In the genomic region with DNA sequence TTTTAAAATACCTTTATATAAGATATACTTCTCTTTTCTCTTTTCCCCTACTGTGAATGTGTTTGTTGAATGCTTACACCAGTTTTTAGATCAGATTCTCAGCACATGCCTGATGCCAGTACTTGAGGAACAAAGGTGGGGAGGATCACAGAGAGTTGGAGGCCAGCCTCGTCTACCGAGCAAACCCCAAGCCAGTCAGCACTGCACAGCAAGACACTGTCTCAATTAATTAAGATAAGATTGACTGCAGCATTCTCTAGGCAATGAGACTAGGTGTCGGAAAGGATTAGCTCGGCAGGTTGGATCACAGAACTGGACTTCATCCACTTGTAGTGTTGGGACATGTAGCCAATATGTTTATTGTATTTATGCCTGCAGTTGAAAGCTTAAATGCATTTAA, we compare ENCODE assay signal across 17 mouse cellular contexts. TPM values are rescaled to one million over a fixed set of nuclear protein-coding genes. Genes with fewer than 3 reads are reported as not detected.
DNase-seq lines count a peak whose midpoint lies in the region; ATAC-seq and TF ChIP-seq lines count a peak whose summit lies in the region.
"Had no signal": no experiment of that assay in that cellular context is flagged by ENCODE, and none has a peak within 500 bp of the region (broad histone marks: within the 10 kb centered on the region; RNA-seq: fewer than 3 reads in every experiment).

No protein-coding gene starts in this region.

- intact Hi-C loops in heart, postnatal 14 days (cut with DNase I) = loop anchor here (1.0 to 5.0 kb wide), 2 partner anchors 159 to 360 kb away; no protein-coding TSS in a partner anchor

- H3K27ac ChIP-seq in thymus, adult 2 months (ENCODE audit: control insufficient read depth, insufficient read depth, low read length) = peak overlapping the region; percentile 74
- H3K27ac ChIP-seq in midbrain, embryonic 13.5 days = no peak overlapping the region
- H3K27ac ChIP-seq: liver, embryonic 15.5 days; stomach, embryonic 15.5 days had no signal

- peak; percentile 76 for DNase-seq in heart, adult 11 months
- DNase-seq in heart, postnatal 14 days = no peak
- DNase-seq in thymus, adult 2 months = no peak
- DNase-seq in thymus, postnatal 0 days (ENCODE audit: low spot score) = no peak
- no peak for DNase-seq in lung, postnatal 14 days
- no peak for DNase-seq in urinary bladder, adult 18-20 months (ENCODE audit: low spot score in 2 of 2)

- no peak overlapping the region for H3K4me3 ChIP-seq in thymus, adult 2 months (ENCODE audit: control insufficient read depth, insufficient read depth, low read length)
- H3K4me3 ChIP-seq in midbrain, embryonic 13.5 days (replicated peaks) = no peak overlapping the region
- H3K4me3 ChIP-seq: liver, embryonic 15.5 days; megakaryocyte, embryonic 14.5 days; stomach, embryonic 15.5 days had no signal

- H3K9ac ChIP-seq in midbrain, embryonic 13.5 days (replicated peaks) = no peak overlapping the region
- H3K9ac ChIP-seq: liver, embryonic 15.5 days; stomach, embryonic 15.5 days had no signal

- TF ChIP-seq CTCF in thymus, adult 2 months (IDR thresholded peaks at IDR 0.05; ENCODE audit: borderline replicate concordance, control insufficient read depth, extremely low read depth, insufficient read depth, low read length, poor library complexity) = no peak

- no peaks in the 10 kb centered on the region for H3K9me3 ChIP-seq in midbrain, embryonic 13.5 days
- H3K9me3 ChIP-seq: liver, embryonic 15.5 days; megakaryocyte, embryonic 14.5 days; stomach, embryonic 15.5 days had no signal

- WGBS in thymus, adult 2 months = 74% methylated on average over 4 of the region's 4 CpGs
- 27% methylated on average over 4 of the region's 4 CpGs for WGBS in midbrain, embryonic 13.5 days

- H3K4me2 ChIP-seq in midbrain, embryonic 13.5 days (replicated peaks) = no peak overlapping the region
- H3K4me2 ChIP-seq: liver, embryonic 15.5 days; stomach, embryonic 15.5 days had no signal

- peaks cover 25% of the 10 kb centered on the region for H3K4me1 ChIP-seq in thymus, adult 2 months (replicated peaks; ENCODE audit: control insufficient read depth, insufficient read depth, low read length)
- peaks cover 4% of the 10 kb centered on the region; the same call in 1 of the 2 replicates for H3K4me1 ChIP-seq in midbrain, embryonic 13.5 days (replicated peaks)
- H3K4me1 ChIP-seq: liver, embryonic 15.5 days; stomach, embryonic 15.5 days had no signal

- peak; percentile 80 for ATAC-seq in midbrain, embryonic 13.5 days
- ATAC-seq: Patski had no signal

- TF ChIP-seq POLR2A in thymus, adult 2 months (IDR thresholded peaks at IDR 0.05; ENCODE audit: control insufficient read depth, extremely low read depth, insufficient read depth, low read length, poor library complexity) = no peak

- no peaks in the 10 kb centered on the region for H3K27me3 ChIP-seq in thymus, adult 2 months (ENCODE audit: control insufficient read depth, insufficient read depth, low read length)
- no peaks in the 10 kb centered on the region for H3K27me3 ChIP-seq in midbrain, embryonic 13.5 days
- H3K27me3 ChIP-seq: liver, embryonic 15.5 days; megakaryocyte, embryonic 14.5 days; Patski; stomach, embryonic 15.5 days had no signal

- H3K36me3 ChIP-seq in thymus, adult 2 months (ENCODE audit: control insufficient read depth, insufficient read depth, low read length) = no peaks in the 10 kb centered on the region
- no peaks in the 10 kb centered on the region for H3K36me3 ChIP-seq in midbrain, embryonic 13.5 days
- H3K36me3 ChIP-seq: liver, embryonic 15.5 days; stomach, embryonic 15.5 days had no signal

RNA-seq across cellular contexts. Expression of gene Tctex1d1, which starts 8.9 kb away (rescaled TPM):
- 1 to 10 TPM in 1 of 2 experiments, not detected in 1; 1.3 TPM for total RNA-seq in heart, postnatal 14 days (2021)
- polyA plus RNA-seq in thymus, adult 2 months (2012; rRNA removed) = 18.1 and 20.0 TPM in 2 replicates
- 52.0 and 62.1 TPM in 2 replicates for polyA plus RNA-seq in thymus, postnatal 0 days (2015; fragmentation: Nextera tagmentation; extraction: Ambion mirVana)
- 0.41 and 0.74 TPM in 2 replicates for polyA plus RNA-seq in midbrain, embryonic 13.5 days (2015; fragmentation: Nextera tagmentation; extraction: Ambion mirVana)
- total RNA-seq: adrenal gland, postnatal 25 days; gastrocnemius, postnatal 14 days had no signal
- polyA plus RNA-seq: C2C12; heart, postnatal 0 days; Patski had no signal

RNA-seq across cellular contexts. Expression of gene Insl5, which starts 39.3 kb away (rescaled TPM):
- not detected for total RNA-seq in heart, postnatal 14 days (2021)
- polyA plus RNA-seq in thymus, adult 2 months (2012; rRNA removed) = 15.7 and 19.4 TPM in 2 replicates
- 13.6 and 17.9 TPM in 2 replicates for polyA plus RNA-seq in thymus, postnatal 0 days (2015; fragmentation: Nextera tagmentation; extraction: Ambion mirVana)
- 0.24 TPM in 1 of 2 replicates, not detected in the other for polyA plus RNA-seq in midbrain, embryonic 13.5 days (2015; fragmentation: Nextera tagmentation; extraction: Ambion mirVana)
- total RNA-seq: adrenal gland, postnatal 25 days; gastrocnemius, postnatal 14 days; layer of hippocampus, postnatal 14 days had no signal
- polyA plus RNA-seq: activated CD4-positive, CD25-positive, alpha-beta regulatory T cell, adult 4 months; C2C12; heart, postnatal 0 days; liver, embryonic 15.5 days; Patski; stomach, embryonic 15.5 days had no signal

Comparison
In these comparisons a context has a peak if more than half of its experiments do, and no peak if none do; other contexts are left out.
1. RNA of gene Tctex1d1, which starts 8.9 kb away (polyA plus RNA-seq): 52.0 to 62.1 TPM in thymus, postnatal 0 days and 18.1 to 20.0 TPM in thymus, adult 2 months; 0.41 to 0.74 TPM in midbrain, embryonic 13.5 days; every median in the first group is over 10 times any median in the second.
2. RNA of gene Insl5, which starts 39.3 kb away (polyA plus RNA-seq): 15.7 to 19.4 TPM in thymus, adult 2 months and 13.6 to 17.9 TPM in thymus, postnatal 0 days; 0.24 TPM in midbrain, embryonic 13.5 days; every median in the first group is over 10 times any median in the second.